Mouse (Mus musculus) lung, embryonic 14.5 days (tissue): ENCODE results near the gene Synj2. TPM values are rescaled to one million over a fixed set of nuclear protein-coding genes. Genes with fewer than 3 reads are reported as not detected.

Source experiments
- ATAC-seq: fragments of 200-750 bp; cut with Nextera tagmentation; 2 replicates; pipeline ENCODE4 v1.8.0; 2017; ENCODE audit warnings: mild to moderate bottlenecking, moderate TSS enrichment, moderate library complexity; ENCODE audit not compliant: insufficient read depth
- DNase-seq: peaks from one replicate; pipeline ENCODE4 v3.0.0-alpha.2; 2015
- H3K27ac ChIP-seq: fragments of 300-500 bp; sonication (generic); 2 replicates; pipeline ENCODE4 v1.5.1; 2014; ENCODE audit warnings: low read depth, mild to moderate bottlenecking, moderate library complexity
- H3K27me3 ChIP-seq: fragments of 300-500 bp; sonication (generic); 2 replicates; pipeline ENCODE4 v1.6.1; 2014; ENCODE audit warnings: low read length, control low read depth; ENCODE audit not compliant: insufficient read depth
- H3K36me3 ChIP-seq: fragments of 300-500 bp; sonication (generic); 2 replicates; pipeline ENCODE4 v1.6.1; 2014; ENCODE audit warnings: control low read depth; ENCODE audit not compliant: insufficient read depth
- H3K4me1 ChIP-seq: fragments of 300-500 bp; sonication (generic); 2 replicates; pipeline ENCODE4 v1.6.1; 2014; ENCODE audit warnings: antibody characterized with exemption, control low read depth; ENCODE audit not compliant: insufficient read depth
- H3K4me2 ChIP-seq: fragments of 300-500 bp; sonication (generic); 2 replicates; pipeline ENCODE4 v1.6.1; 2014; ENCODE audit warnings: mild to moderate bottlenecking
- H3K4me3 ChIP-seq: fragments of 300-500 bp; sonication (generic); 2 replicates; pipeline ENCODE4 v1.5.1; 2014; ENCODE audit warnings: low read depth, low read length
- H3K9ac ChIP-seq: fragments of 300-500 bp; sonication (generic); 2 replicates; pipeline ENCODE4 v1.6.1; 2014
- H3K9me3 ChIP-seq: fragments of 300-500 bp; sonication (generic); 2 replicates; pipeline ENCODE4 v1.6.1; 2016; ENCODE audit warnings: low read depth, low read length, control low read depth
- CTCF ChIP-seq: IDR thresholded peaks from 2 replicates; pipeline ENCODE4 v1.5.1; 2016; ENCODE audit warnings: antibody characterized with exemption, low read depth
- WGBS: fragments of 180-500 bp; shearing (Covaris S2); extraction: QIAGEN DNeasy Blood & Tissue Kit; methylation state at CpG from one replicate; pipeline ENCODE4 v1.1.7; 2014; 5-methylcytosine and 5-hydroxymethylcytosine counted together
- polyA plus RNA-seq: library from polyadenylated mRNA; unstranded; fragments of >200 nt; fragmentation: Nextera tagmentation; extraction: Ambion mirVana; gene quantifications from 2 replicates; pipeline ENCODE4 v1.2.1, GENCODE M21; 2014

The Synj2 gene
- polyA plus RNA-seq, 1 experiment from 2014 or later: 3.6 TPM

GRCm38 (mm10) chr17:5934554-5935324, 6.3 kb upstream of the Synj2 start:
- DNase-seq: peak; percentile 91

DNA sequence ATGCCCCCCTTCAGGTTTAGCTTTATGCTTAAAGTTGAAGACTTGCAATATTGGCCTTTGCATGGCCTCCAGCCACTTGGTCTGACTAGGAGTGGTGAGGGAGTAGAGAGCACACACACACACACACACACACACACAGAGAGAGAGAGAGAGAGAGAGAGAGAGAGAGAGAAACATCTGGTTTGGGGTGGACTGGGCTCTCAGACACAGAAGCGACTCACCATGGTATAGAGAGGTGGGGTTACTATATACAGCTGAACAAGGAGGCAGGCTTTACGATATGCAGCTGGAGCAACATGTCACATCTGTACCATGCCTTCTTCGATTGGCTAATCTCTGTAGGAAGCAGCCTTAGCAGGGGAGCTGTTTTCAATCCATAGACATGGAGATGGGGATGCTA, 5.4 kb upstream of the Synj2 start:
- Histone ChIP-seq H3K4me3 (no peak overlapping the region), H3K9me3 (no peaks in the 10 kb centered on the region), H3K9ac (no peak overlapping the region), H3K4me1 (peaks cover 11% of the 10 kb centered on the region), H3K27me3 (0 out of 2 replicates have a peak, but pooled peaks cover 3% of the 10 kb centered on the region), H3K4me2 (no peak overlapping the region), H3K36me3 (0 out of 2 replicates have a peak, but pooled peaks cover 8% of the 10 kb centered on the region), H3K27ac (no peak overlapping the region)
- WGBS: 44% methylated on average over 3 of the region's 3 CpGs
- no peak for DNase-seq
- TF ChIP-seq CTCF: no peak
- 0 out of 2 replicates have a peak, but pooled peaks have one; percentile 12 for ATAC-seq

More at GRCm38 (mm10) chr17:5934554-5935324, 6.3 kb upstream of the Synj2 start:
- ATAC-seq: peak; percentile 82
- H3K36me3 ChIP-seq: peaks cover 14% of the 10 kb centered on the region
- 1% methylated on average over 30 of the region's 30 CpGs for WGBS
- H3K4me1 ChIP-seq: peaks cover 11% of the 10 kb centered on the region
- TF ChIP-seq CTCF: no peak
- H3K4me2 ChIP-seq: peak overlapping the region; percentile 66
- H3K4me3 ChIP-seq: peak overlapping the region; percentile 28
- 0 out of 2 replicates have a peak overlapping the region, but pooled peaks have one; percentile 37 for H3K27ac ChIP-seq
- H3K9me3 ChIP-seq: no peaks in the 10 kb centered on the region
- H3K27me3 ChIP-seq: no peaks in the 10 kb centered on the region
- H3K9ac ChIP-seq: peak overlapping the region; percentile 27

- no peak for ATAC-seq
- TF ChIP-seq CTCF: no peak
- Histone ChIP-seq H3K4me1 (peaks cover 11% of the 10 kb centered on the region), H3K9me3 (no peaks in the 10 kb centered on the region), H3K4me2 (no peak overlapping the region), H3K36me3 (0 out of 2 replicates have a peak, but pooled peaks cover 5% of the 10 kb centered on the region), H3K9ac (no peak overlapping the region), H3K27ac (no peak overlapping the region), H3K27me3 (0 out of 2 replicates have a peak, but pooled peaks cover 3% of the 10 kb centered on the region), H3K4me3 (no peak overlapping the region)
- 64% methylated on average over 14 of the region's 14 CpGs for whole genome bisulfite sequencing
- DNase-seq: no peak
Observed at GRCm38 (mm10) chr17:5936276-5936675, 4.8 kb upstream of the Synj2 start.

- 61% methylated on average over 2 of the region's 2 CpGs for WGBS
- Histone ChIP-seq H3K4me3 (no peak overlapping the region), H3K9ac (no peak overlapping the region), H3K4me1 (peaks cover 13% of the 10 kb centered on the region), H3K36me3 (0 out of 2 replicates have a peak, but pooled peaks cover 1% of the 10 kb centered on the region), H3K9me3 (no peaks in the 10 kb centered on the region), H3K27me3 (0 out of 2 replicates have a peak, but pooled peaks cover 3% of the 10 kb centered on the region), H3K27ac (no peak overlapping the region), H3K4me2 (no peak overlapping the region)
- ATAC-seq (no peak), DNase-seq (no peak)
- TF ChIP-seq CTCF: no peak
Observed at GRCm38 (mm10) chr17:5937441-5937840, 3.6 kb upstream of the Synj2 start.

- Histone ChIP-seq H3K9me3 (no peaks in the 10 kb centered on the region), H3K4me2 (no peak overlapping the region), H3K4me3 (no peak overlapping the region), H3K9ac (no peak overlapping the region), H3K27ac (no peak overlapping the region), H3K4me1 (peaks cover 10% of the 10 kb centered on the region; the same call in 1 of the 2 replicates), H3K27me3 (0 out of 2 replicates have a peak, but pooled peaks cover 3% of the 10 kb centered on the region), H3K36me3 (no peaks in the 10 kb centered on the region)
- WGBS: 41% methylated on average over 12 of the region's 12 CpGs
- TF ChIP-seq CTCF: no peak
- DNase-seq (no peak), ATAC-seq (no peak)
Observed at GRCm38 (mm10) chr17:5939871-5940270, 1.2 kb upstream of the Synj2 start.

DNA sequence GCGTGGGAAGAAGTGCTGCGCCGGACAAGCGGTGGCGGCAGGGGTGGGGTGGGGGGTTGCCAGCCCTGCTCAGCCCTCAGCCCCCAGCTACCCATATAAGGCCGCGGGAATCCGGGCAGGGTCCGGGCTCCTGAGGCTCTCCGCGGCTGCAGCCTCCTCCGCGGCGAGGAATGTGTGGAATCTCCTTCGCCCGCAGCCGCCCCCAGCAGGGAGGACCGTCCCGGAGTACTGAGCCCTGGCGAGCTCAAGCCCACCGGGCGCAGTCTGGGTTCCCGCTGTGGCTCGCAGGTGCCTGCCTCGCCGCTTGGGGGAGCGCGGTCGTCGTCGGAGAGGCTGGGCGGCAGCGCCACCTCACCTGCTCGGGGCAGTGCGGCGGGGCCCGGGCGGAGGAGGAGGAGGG, 288 bp upstream of the Synj2 start:
- no peaks in the 10 kb centered on the region for H3K36me3 ChIP-seq
- H3K4me3 ChIP-seq: peak overlapping the region; percentile 64
- peak overlapping the region; percentile 82 for H3K4me2 ChIP-seq
- 0 out of 2 replicates have a peak, but pooled peaks cover 5% of the 10 kb centered on the region for H3K4me1 ChIP-seq
- ATAC-seq (peak; percentile 93), DNase-seq (peak; percentile 88)
- H3K27ac ChIP-seq: peak overlapping the region; percentile 12; the same call in 1 of the 2 replicates
- H3K27me3 ChIP-seq: 0 out of 2 replicates have a peak, but pooled peaks cover 3% of the 10 kb centered on the region
- H3K9ac ChIP-seq: peak overlapping the region; percentile 49
- H3K9me3 ChIP-seq: no peaks in the 10 kb centered on the region
- WGBS: under 1% methylated on average over 31 of the region's 38 CpGs
- TF ChIP-seq CTCF: peak; percentile 70

- H3K27ac ChIP-seq: no peak overlapping the region
- H3K9ac ChIP-seq: no peak overlapping the region
- ATAC-seq (no peak), DNase-seq (no peak)
- no peaks in the 10 kb centered on the region for H3K9me3 ChIP-seq
- 61% methylated on average over 3 of the region's 3 CpGs for WGBS
- peak overlapping the region; percentile 82 for H3K4me2 ChIP-seq
- H3K36me3 ChIP-seq: no peaks in the 10 kb centered on the region
- 0 out of 2 replicates have a peak, but pooled peaks cover 3% of the 10 kb centered on the region for H3K27me3 ChIP-seq
- H3K4me3 ChIP-seq: peak overlapping the region; percentile 64
- 0 out of 2 replicates have a peak, but pooled peaks cover 5% of the 10 kb centered on the region for H3K4me1 ChIP-seq
- TF ChIP-seq CTCF: no peak
Observed at GRCm38 (mm10) chr17:5942156-5942555, 1.1 kb downstream of the Synj2 start.
